Mouse (Mus musculus): ENCODE measurements around the gene Mycbp2. TPM values are rescaled to one million over a fixed set of nuclear protein-coding genes. Genes with fewer than 3 reads are reported as not detected.

The Mycbp2 gene
- polyA plus RNA-seq, 1 experiment from 2014 or later, result 16.7 TPM

DNA sequence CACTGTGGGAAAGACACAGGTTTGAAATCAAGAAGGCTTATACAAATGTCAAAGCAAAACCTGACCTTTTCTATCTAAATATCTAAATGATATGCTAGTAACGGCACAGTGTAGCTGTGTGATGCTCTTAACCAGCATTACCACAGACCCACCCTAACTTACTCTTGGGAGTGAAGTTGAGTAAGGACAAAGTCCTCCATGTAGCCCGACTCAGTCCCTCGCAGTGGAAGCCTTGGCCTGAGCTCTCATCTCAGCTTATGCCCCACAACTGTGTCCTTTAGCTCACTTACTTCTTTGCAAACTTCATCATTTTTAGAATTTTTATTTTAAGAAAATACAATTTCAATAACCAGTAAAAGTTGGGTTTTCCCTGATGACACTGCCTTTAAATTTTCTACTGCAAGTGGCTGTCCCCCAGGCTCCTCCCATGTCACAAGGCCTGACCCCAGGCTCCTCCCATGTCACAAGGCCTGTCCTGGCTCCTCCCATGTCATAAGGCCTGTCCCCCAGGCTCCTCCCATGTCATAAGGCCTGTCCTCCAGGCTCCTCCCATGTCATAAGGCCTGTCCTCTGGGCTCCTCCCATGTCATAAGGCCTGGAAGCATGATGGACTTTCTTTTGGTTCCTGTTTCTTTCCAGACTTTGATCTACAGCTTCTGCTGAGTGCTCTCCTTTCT lies 231.5 kb downstream of the Mycbp2 start:
- H3K4me3 ChIP-seq, result no peak overlapping the region
- H3K36me3 ChIP-seq, result peaks cover 60% of the 10 kb centered on the region
- no peaks in the 10 kb centered on the region for H3K27me3 ChIP-seq (ENCODE audit: insufficient read depth, poor library complexity, severe bottlenecking)
- H3K9me3 ChIP-seq, result no peaks in the 10 kb centered on the region
- H3K4me1 ChIP-seq, result no peaks in the 10 kb centered on the region
- H3K27ac ChIP-seq, result no peak overlapping the region
- no peak for DNase-seq (ENCODE audit: low spot score)
- 98% methylated on average over 3 of the region's 3 CpGs for WGBS

DNA sequence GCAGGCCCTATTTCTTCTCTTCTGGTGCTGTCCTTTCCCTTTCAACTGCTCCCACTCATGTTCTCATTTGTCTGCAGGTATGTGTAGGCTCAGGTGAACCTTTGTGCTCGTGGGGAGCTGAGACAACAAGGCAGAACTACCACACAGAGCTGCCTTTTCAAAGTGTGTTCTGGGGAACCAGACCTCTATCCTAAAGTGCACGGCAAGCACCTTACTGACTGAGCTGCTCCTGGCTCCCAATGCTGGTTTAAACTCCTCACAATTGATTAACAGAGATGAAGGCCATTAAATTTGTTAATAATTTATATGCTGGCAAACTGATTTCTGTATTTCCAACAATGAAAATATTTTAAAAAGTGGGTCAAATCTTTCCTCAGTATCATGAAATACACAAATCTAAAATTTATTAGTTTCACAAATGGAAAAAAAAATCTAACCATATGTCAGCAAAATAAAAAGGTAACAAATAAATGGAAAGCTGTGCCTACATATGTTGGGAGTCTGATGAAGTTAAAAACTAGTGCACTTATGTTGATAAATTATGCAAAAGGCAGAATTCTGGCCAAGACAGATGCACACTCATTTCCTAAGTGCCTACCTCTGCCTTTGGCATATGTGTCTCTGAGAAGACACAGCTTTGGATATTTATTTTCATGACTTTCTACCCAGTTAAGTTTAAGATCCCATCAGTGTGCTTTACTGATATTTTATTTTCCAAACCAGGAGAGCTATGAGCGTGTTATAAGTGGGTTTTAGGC lies 233.8 kb downstream of the Mycbp2 start:
- Histone ChIP-seq H3K4me1 (no peaks in the 10 kb centered on the region), H3K36me3 (peaks cover 44% of the 10 kb centered on the region), H3K4me3 (no peak overlapping the region), H3K27ac (no peak overlapping the region), H3K9me3 (no peaks in the 10 kb centered on the region), H3K27me3 (ENCODE audit: insufficient read depth, poor library complexity, severe bottlenecking) (no peaks in the 10 kb centered on the region)
- 91% methylated on average over 3 of the region's 3 CpGs for WGBS
- no peak for DNase-seq (ENCODE audit: low spot score)

DNA sequence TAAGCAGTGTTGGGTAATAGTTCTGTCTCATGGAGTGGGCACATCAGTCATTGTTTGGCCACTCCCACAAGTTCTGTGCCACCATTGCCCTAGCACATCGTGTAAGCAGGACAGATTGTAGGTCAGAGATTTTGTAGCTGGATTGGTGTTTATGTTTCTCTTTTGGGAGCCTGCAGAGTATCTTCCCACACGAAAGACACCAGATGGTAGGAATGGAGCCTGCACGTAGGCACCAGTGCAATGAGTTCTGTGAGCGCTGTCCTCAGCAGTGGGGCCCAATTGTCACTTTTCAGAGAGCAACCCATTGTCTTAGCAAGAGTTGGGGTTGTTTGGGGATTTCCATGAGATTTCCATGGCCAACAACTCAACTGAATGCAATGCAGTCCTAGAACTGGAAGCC lies 236.6 kb downstream of the Mycbp2 start:
- Histone ChIP-seq H3K4me1 (no peaks in the 10 kb centered on the region), H3K9me3 (no peaks in the 10 kb centered on the region), H3K4me3 (no peak overlapping the region), H3K27ac (no peak overlapping the region), H3K27me3 (ENCODE audit: insufficient read depth, poor library complexity, severe bottlenecking) (no peaks in the 10 kb centered on the region), H3K36me3 (peaks cover 17% of the 10 kb centered on the region; the same call in 1 of the 2 replicates)
- DNase-seq (ENCODE audit: low spot score), result no peak
- 84% methylated on average over 4 of the region's 4 CpGs for WGBS

DNA sequence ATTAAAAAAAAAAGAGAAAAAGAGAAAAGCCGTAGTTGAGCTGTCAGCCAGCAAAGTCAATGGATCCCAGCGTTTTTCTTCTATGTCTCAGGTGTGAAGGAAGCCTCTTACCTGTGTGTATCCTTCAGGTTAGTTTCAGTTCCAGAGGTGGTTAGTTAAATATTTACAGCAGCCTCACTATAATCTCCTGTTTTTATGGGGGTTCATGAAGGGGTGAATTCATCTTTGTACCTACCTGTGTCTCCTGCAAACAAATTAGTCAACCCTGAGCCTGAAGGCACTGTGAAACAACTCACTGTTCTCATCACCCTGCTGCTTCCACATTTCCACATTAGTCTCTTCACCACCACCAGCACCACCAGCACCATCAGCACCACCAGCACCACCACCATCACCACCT lies 240.3 kb downstream of the Mycbp2 start:
- DNase-seq (ENCODE audit: low spot score), result no peak
- Histone ChIP-seq H3K27ac (no peak overlapping the region), H3K27me3 (ENCODE audit: insufficient read depth, poor library complexity, severe bottlenecking) (no peaks in the 10 kb centered on the region), H3K9me3 (no peaks in the 10 kb centered on the region), H3K4me3 (no peak overlapping the region), H3K36me3 (no peaks in the 10 kb centered on the region), H3K4me1 (no peaks in the 10 kb centered on the region)
- 90% methylated on average over 2 of the region's 2 CpGs for WGBS

DNA sequence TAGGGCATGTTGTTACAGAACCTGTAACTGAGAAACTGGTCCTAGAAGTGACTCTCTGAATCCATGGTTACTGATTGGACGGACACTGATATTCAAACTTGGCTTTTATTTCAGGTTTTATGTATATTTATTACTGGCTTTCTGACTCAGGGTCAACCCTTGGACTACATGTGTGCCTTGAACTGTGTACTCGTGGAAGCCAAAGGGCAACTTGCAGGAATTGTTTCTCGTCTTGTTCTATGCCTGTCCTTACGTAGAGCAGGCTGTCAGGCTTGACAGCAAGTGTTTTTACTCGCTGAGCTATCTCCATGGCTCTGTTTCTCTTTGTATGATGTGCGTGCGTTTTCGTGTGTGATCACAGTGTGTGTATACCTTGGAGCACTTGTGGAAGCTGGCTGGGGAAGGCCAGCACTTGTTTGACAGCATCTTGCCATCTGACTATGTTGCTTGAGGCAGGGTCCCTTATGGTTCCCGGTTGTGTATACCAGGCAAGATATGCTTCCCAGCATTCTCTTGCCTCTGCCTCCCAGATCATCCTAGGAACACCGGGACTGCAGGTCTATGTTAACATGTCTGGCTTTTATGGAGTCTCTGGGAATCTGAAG lies 243.8 kb downstream of the Mycbp2 start:
- DNase-seq (ENCODE audit: low spot score), result no peak
- Histone ChIP-seq H3K27ac (no peak overlapping the region), H3K27me3 (ENCODE audit: insufficient read depth, poor library complexity, severe bottlenecking) (no peaks in the 10 kb centered on the region), H3K36me3 (no peaks in the 10 kb centered on the region), H3K9me3 (no peaks in the 10 kb centered on the region), H3K4me1 (peaks cover 2% of the 10 kb centered on the region; the same call in 1 of the 2 replicates), H3K4me3 (no peak overlapping the region)
- 78% methylated on average over 10 of the region's 10 CpGs for WGBS

DNA sequence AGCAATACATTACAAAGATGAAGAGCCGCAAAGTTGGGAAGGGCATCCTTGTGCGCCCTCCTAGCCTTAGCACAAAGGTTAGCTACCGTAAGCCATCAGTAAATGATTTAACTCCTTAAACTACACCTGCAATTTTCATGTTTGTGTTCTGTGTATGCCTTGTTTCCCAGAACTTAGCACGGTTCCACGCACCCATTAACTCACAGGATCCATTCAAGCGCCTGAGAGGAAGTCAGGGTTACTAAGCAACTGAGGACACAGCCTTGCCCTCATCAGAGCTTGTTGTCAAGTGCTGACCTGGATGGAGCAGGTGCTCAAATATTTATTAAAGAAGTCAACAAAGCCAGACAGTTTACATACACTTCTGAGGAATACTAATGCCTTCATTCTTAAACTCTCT lies 244.4 kb downstream of the Mycbp2 start:
- Histone ChIP-seq H3K4me3 (no peak overlapping the region), H3K9me3 (no peaks in the 10 kb centered on the region), H3K27ac (no peak overlapping the region), H3K4me1 (peaks cover 6% of the 10 kb centered on the region; the same call in 1 of the 2 replicates), H3K36me3 (no peaks in the 10 kb centered on the region), H3K27me3 (ENCODE audit: insufficient read depth, poor library complexity, severe bottlenecking) (no peaks in the 10 kb centered on the region)
- 77% methylated on average over 6 of the region's 6 CpGs for WGBS
- no peak for DNase-seq (ENCODE audit: low spot score)

DNA sequence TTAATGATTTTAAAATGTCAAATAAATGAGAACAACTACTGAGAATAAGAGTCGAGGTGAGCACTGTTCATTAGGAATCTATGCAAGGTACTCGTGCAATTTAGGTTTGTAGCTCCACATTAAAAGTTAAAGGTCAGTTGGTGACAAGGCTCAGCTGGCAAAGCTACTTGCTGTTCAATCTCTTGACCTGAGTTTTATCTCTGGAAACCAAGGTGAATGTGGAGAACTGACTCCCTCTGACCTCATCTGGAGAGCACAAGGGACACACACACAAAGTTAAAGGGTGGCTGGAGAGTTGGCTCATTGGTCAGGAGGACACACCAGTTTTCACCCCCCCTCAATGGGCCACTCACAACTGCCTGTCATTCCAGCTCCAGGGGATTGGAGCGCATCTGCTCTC lies 245.4 kb downstream of the Mycbp2 start:
- no peaks in the 10 kb centered on the region for H3K27me3 ChIP-seq (ENCODE audit: insufficient read depth, poor library complexity, severe bottlenecking)
- H3K4me3 ChIP-seq, result no peak overlapping the region
- H3K9me3 ChIP-seq, result no peaks in the 10 kb centered on the region
- no peak for DNase-seq (ENCODE audit: low spot score)
- no peak overlapping the region for H3K27ac ChIP-seq
- WGBS, result 73% methylated on average over 3 of the region's 3 CpGs
- peaks cover 8% of the 10 kb centered on the region; the same call in 1 of the 2 replicates for H3K4me1 ChIP-seq
- H3K36me3 ChIP-seq, result no peaks in the 10 kb centered on the region; the same call in 1 of the 2 replicates

DNA sequence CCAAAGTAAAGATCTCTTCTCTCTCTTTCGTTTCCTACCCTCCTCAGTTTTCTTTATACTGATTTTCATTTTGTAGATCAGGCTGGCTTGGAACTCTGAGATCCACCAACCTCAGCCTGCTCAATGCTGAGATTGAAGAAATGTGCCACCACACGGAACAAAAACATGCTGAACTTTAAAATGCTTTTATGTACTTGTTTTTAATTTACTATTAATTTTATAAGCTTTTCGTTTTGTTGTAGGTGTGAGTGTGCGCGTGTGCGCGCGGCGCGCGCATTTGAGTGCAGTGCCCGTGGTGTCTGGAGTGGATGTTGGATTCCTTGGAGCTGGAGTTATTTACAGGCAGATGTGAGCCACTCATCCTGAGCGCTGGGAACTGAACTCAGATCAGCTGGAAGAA lies 246.3 kb downstream of the Mycbp2 start:
- H3K27me3 ChIP-seq (ENCODE audit: insufficient read depth, poor library complexity, severe bottlenecking), result no peaks in the 10 kb centered on the region
- peak overlapping the region; percentile 89; the same call in 1 of the 2 replicates for H3K4me3 ChIP-seq
- no peak overlapping the region; the same call in 1 of the 2 replicates for H3K27ac ChIP-seq
- peaks cover 5% of the 10 kb centered on the region for H3K36me3 ChIP-seq
- H3K9me3 ChIP-seq, result no peaks in the 10 kb centered on the region
- WGBS, result 83% methylated on average over 13 of the region's 13 CpGs
- no peak for DNase-seq (ENCODE audit: low spot score)
- H3K4me1 ChIP-seq, result peaks cover 8% of the 10 kb centered on the region; the same call in 1 of the 2 replicates

DNA sequence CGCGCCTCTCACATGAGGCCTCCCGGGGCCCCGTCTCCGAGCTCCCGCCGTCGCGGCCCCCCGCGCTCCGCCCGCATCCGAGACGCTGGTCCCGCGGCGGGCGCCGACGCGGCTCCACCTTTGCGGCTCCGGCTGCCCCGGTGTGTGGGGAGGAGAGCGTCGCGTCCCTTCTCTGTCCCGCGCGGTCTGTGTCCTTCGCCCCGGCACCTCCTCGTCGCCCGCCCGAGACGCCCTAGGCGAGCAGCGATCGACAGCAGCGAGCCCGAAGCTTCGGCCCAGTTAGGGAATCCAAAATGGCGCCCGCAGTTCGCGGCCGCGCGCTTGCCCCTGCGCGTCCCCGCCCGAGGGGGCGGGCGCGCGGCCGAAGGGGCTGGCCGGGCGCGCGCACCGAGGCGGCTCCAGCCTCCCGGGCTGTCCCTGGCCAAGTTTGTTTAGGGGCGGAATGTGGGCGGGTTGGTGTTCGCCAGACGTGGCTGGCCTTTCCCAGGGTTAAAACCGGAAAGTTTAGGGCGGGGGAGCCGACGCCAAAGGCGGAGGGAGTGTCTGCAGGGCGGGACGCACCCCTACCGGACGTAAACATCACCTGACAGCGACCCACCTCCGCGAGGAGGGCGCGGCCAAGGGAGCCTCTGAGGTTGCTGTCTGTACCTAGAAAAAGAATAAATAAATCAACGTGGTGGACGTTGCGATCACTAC lies 247.2 kb downstream of the Mycbp2 start, which contains the start of gene Fbxl3:
Fbxl3 (minus strand) TSS at position 329 of the 696 bp plus-strand sequence.
- WGBS, result under 1% methylated on average over 88 of the region's 88 CpGs
- Histone ChIP-seq H3K27ac (peak within 1 kb of the TSS; percentile 100), H3K4me3 (peak within 1 kb of the TSS; percentile 89), H3K27me3 (ENCODE audit: insufficient read depth, poor library complexity, severe bottlenecking) (no peaks in the 10 kb centered on the region), H3K36me3 (peaks cover 14% of the 10 kb centered on the region), H3K4me1 (peaks cover 8% of the 10 kb centered on the region; the same call in 1 of the 2 replicates), H3K9me3 (no peaks in the 10 kb centered on the region)
- peak; percentile 96 for DNase-seq (ENCODE audit: low spot score)

DNA sequence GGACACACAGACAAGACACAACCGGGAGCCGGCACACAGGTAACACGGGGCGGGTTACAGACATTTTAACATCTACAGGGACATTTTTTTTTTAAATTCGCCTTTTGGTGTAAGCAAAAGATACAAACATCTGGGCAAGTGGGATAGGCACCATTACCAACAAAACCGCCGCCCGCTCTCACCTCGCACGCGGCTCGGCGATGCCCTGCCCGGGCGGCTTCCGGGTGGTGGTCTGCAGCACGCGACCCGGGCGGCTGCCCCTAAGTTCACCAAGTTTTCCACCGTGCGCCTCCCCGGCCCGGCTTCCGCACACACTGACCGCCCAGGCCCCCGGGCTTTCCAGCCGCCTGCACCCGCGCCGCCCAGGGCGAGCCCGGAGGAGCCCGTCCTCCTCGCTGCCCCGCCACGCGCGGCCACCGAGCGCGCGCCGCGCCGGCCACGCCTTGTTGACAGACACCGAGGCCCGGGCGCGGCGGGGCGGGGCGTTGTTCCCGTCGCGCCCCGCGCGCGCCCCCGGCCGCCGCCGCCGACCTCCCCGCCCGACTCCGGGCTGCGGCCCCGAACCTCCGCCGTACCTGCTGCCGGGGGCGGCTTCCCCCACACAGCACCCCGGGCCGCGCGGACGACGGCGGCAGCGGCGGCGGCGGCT lies 247.9 kb downstream of the Mycbp2 start:
- Histone ChIP-seq H3K4me1 (peaks cover 13% of the 10 kb centered on the region; the same call in 1 of the 2 replicates), H3K9me3 (no peaks in the 10 kb centered on the region), H3K4me3 (peak overlapping the region; percentile 89), H3K27ac (peak overlapping the region; percentile 100), H3K27me3 (ENCODE audit: insufficient read depth, poor library complexity, severe bottlenecking) (no peaks in the 10 kb centered on the region), H3K36me3 (peaks cover 16% of the 10 kb centered on the region)
- peak; percentile 92 for DNase-seq (ENCODE audit: low spot score)
- under 1% methylated on average over 72 of the region's 86 CpGs for WGBS

DNA sequence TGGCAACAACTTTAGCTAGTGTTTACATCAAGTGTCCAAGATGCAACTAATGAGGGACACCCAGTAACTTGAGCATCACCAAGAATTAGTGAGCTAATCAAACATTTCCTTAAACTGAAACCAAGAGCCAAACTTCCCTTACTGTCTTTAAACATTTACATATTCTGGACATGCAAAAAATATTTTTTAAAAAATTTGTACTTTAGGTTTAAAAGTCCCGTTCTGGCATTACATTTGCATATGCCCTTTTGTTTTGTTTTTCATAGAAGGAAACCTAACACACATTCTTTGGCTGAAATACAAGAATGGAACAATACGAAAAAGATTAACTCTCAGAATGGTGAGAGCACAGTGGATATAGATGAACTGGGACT lies 248.4 kb downstream of the Mycbp2 start:
- no peaks in the 10 kb centered on the region for H3K27me3 ChIP-seq (ENCODE audit: insufficient read depth, poor library complexity, severe bottlenecking)
- no peaks in the 10 kb centered on the region for H3K9me3 ChIP-seq
- H3K27ac ChIP-seq, result peak overlapping the region; percentile 100
- H3K4me3 ChIP-seq, result peak overlapping the region; percentile 89
- 6% methylated on average over 2 of the region's 2 CpGs for WGBS
- H3K4me1 ChIP-seq, result peaks cover 16% of the 10 kb centered on the region; the same call in 1 of the 2 replicates
- DNase-seq (ENCODE audit: low spot score), result no peak
- H3K36me3 ChIP-seq, result peaks cover 18% of the 10 kb centered on the region

DNA sequence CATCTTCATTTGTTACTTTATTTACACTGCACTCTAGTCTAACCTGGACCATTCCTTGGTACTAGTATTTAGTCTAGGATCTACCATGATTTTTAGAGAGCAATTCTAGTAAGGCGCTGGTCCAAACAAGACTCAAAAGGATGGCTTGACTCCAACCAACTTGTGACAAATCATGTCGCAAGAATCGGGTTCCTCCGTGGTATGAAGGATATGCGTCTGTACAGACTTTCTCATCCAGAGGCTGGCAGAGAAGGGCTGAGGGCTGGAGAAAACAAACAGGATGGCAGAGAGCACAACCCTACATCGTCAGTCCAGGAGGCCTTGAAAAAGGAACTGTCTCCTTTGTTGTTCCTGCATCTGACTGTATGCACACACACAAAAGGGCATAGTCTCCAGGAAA lies 250.0 kb downstream of the Mycbp2 start:
- Histone ChIP-seq H3K27me3 (ENCODE audit: insufficient read depth, poor library complexity, severe bottlenecking) (no peaks in the 10 kb centered on the region), H3K27ac (no peak overlapping the region), H3K4me3 (no peak overlapping the region), H3K9me3 (no peaks in the 10 kb centered on the region), H3K36me3 (peaks cover 22% of the 10 kb centered on the region), H3K4me1 (peaks cover 16% of the 10 kb centered on the region; the same call in 1 of the 2 replicates)
- DNase-seq (ENCODE audit: low spot score), result no peak
- WGBS, result 86% methylated on average over 6 of the region's 6 CpGs

Measured in heart, embryonic 10.5 days (tissue).